Mouse (Mus musculus) B cell, adult 62 days (primary cell): ENCODE results near the gene Zfp808. TPM values are rescaled to one million over a fixed set of nuclear protein-coding genes. Genes with fewer than 3 reads are reported as not detected.

Experiments
- total RNA-seq: library from RNA; stranded (reverse); gene quantifications from 4 replicates; pipeline ENCODE4 v1.2.4, GENCODE M21; 2023

Gene Zfp808
- 4.0 to 5.6 TPM (median 5.1 TPM) in 4 replicates for total RNA-seq

DNA sequence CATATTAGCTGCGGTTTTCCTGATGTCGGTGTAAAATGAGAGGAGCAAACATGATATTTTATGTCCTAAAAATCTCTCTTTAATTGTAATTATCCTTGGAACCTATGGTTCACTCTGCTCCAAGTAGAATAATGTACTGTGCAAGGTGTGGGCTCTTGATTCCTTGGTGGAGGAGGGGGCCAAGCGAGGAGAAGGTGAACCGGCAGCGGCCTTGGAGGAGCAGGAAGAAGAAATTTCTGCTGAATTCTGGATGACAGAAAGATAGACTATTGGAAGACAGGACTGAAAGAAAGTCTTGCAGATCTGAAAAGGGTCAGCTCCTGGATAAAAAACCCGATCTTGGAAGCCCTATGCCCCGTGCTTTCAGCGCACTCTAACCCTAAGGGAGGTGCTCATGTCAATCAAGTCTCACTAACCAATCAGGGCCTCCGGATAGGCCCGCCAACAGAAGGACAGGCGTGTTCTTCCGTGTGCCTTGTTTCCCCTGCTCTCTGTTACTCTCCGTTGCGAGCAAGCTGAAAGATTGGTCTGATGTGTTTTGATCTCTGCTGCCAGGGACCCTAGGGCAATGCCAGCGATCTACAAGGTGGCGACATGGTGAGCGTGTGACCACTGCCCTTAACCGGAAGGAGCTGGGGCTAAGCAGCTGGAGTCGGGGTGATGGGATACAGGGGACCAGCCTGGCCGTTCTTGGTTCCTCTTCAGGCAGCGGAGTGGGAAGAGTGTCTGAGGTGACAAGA, at the start of gene Zfp808:
Gene Zfp808 (plus strand): TSS at position 455 of the 740 bp plus-strand sequence.

